In the genomic region with DNA sequence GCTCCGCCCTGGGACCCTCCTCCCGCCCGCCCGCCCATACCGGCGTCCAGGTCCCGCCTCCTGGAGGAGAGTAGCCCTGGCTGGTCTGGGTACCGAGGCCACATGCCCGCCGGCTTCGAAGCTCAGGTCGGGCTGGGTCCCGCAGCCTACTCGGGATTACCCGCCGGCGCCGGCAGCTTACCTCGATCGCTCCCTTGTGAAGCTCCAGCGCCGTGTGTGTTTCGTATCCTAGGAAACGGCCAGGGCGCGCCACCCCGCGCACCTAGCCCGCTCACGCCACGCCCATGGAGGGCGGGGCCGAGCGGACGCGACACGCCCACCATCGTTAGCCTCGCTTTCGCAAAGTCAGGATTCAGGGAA, we compare ENCODE assay signal across 7 mouse cellular contexts. TPM values are rescaled to one million over a fixed set of nuclear protein-coding genes. Genes with fewer than 3 reads are reported as not detected.
A peak's percentile ranks its signal among the peaks of the same experiment; 100 is the strongest.
DNase-seq lines count a peak whose midpoint lies in the region; ATAC-seq and TF ChIP-seq lines count a peak whose summit lies in the region.

A gene (minus strand): TSS at position 286 of the 360 bp plus-strand sequence.

- no peaks in the 10 kb centered on the region for H3K9me3 ChIP-seq in limb, embryonic 14.5 days (ENCODE audit: control insufficient read depth, low read length)
- no peaks in the 10 kb centered on the region for H3K9me3 ChIP-seq in midbrain, embryonic 16.5 days (replicated peaks; ENCODE audit: control insufficient read depth, low read length, poor library complexity, severe bottlenecking)

- no peak for TF ChIP-seq POLR2A in limb, embryonic 14.5 days (IDR thresholded peaks at IDR 0.05; ENCODE audit: borderline replicate concordance, extremely low read depth, insufficient read depth, insufficient read length)

- peak; percentile 76 for DNase-seq in adrenal gland, postnatal 10 days
- peak; percentile 52 to 75 for DNase-seq in cerebellum, postnatal 25 days
- DNase-seq in frontal cortex, postnatal 36 days (ENCODE audit: low spot score in 2 of 2), result peak; percentile 68 to 77
- peak; percentile 73 for DNase-seq in kidney, adult 9 months
- DNase-seq in limb, embryonic 14.5 days (ENCODE audit: low spot score), result peak; percentile 75
- peak; percentile 18 to 31 for DNase-seq in spleen, postnatal 14 days (ENCODE audit: low spot score in 2 of 2)

- peak within 1 kb of the TSS; percentile 84 for H3K4me2 ChIP-seq in limb, embryonic 14.5 days (replicated peaks; ENCODE audit: low read depth, low read length, severe bottlenecking)
- H3K4me2 ChIP-seq in midbrain, embryonic 16.5 days (ENCODE audit: low read length), result peak within 1 kb of the TSS; percentile 86

- H3K27me3 ChIP-seq in limb, embryonic 14.5 days (ENCODE audit: control insufficient read depth, insufficient read depth, low read length), result 0 out of 2 replicates have a peak, but pooled peaks cover 8% of the 10 kb centered on the region
- peaks cover 6% of the 10 kb centered on the region for H3K27me3 ChIP-seq in midbrain, embryonic 16.5 days (ENCODE audit: control insufficient read depth, insufficient read depth, low read depth, low read length)

- H3K4me3 ChIP-seq in limb, embryonic 14.5 days (replicated peaks; ENCODE audit: low read length), result peak within 1 kb of the TSS; percentile 50
- H3K4me3 ChIP-seq in midbrain, embryonic 16.5 days (ENCODE audit: low read depth, low read length), result peak within 1 kb of the TSS; percentile 60

- no peak within 1 kb of the TSS for H3K27ac ChIP-seq in limb, embryonic 14.5 days (replicated peaks; ENCODE audit: low read depth, low read length)
- 0 out of 2 replicates have a peak within 1 kb of the TSS, but pooled peaks have one; percentile 9 for H3K27ac ChIP-seq in midbrain, embryonic 16.5 days (ENCODE audit: low read length)

- ATAC-seq in limb, embryonic 14.5 days (ENCODE audit: low FRiP score, low read depth), result peak; percentile 92
- ATAC-seq in midbrain, embryonic 16.5 days, result peak; percentile 95

- no peaks in the 10 kb centered on the region for H3K36me3 ChIP-seq in limb, embryonic 14.5 days (ENCODE audit: control insufficient read depth, insufficient read depth, low read length)
- H3K36me3 ChIP-seq in midbrain, embryonic 16.5 days (ENCODE audit: control insufficient read depth, insufficient read depth, low read length), result no peaks in the 10 kb centered on the region

- under 1% methylated on average over 35 of the region's 40 CpGs for WGBS in limb, embryonic 14.5 days
- under 1% methylated on average over 34 of the region's 40 CpGs for WGBS in midbrain, embryonic 16.5 days

- peaks cover 9% of the 10 kb centered on the region; the same call in 1 of the 2 replicates for H3K4me1 ChIP-seq in limb, embryonic 14.5 days (ENCODE audit: control insufficient read depth, insufficient read depth, low read length)
- H3K4me1 ChIP-seq in midbrain, embryonic 16.5 days (ENCODE audit: control insufficient read depth, insufficient read depth, low read length), result peaks cover 2% of the 10 kb centered on the region; the same call in 1 of the 2 replicates

- H3K9ac ChIP-seq in limb, embryonic 14.5 days (ENCODE audit: low read depth, low read length, severe bottlenecking), result peak within 1 kb of the TSS; percentile 60
- H3K9ac ChIP-seq in midbrain, embryonic 16.5 days (ENCODE audit: low read depth, low read length), result peak within 1 kb of the TSS; percentile 61

RNA-seq across cellular contexts. Expression of the gene that starts here (rescaled TPM):
- total RNA-seq in adrenal gland, postnatal 10 days (2021), result under 1 TPM in 1 of 2 experiments, not detected in 1; 0.12 TPM
- polyA plus RNA-seq in limb, embryonic 14.5 days (2012; rRNA removed), result 0.64 and 0.79 TPM in 2 replicates
- polyA plus RNA-seq in limb, embryonic 14.5 days (2014; fragmentation: Nextera tagmentation; extraction: Ambion mirVana), result 0.23 and 0.46 TPM in 2 replicates
- polyA plus RNA-seq in midbrain, embryonic 16.5 days (2015; fragmentation: Nextera tagmentation; extraction: Ambion mirVana), result 2.7 TPM in 2 replicates

Comparison
In these comparisons a context has a peak if more than half of its experiments do, and no peak if none do; other contexts are left out.
1. Peak in DNase-seq in adrenal gland, postnatal 10 days; RNA of the gene not detected or under 1 TPM.
2. Peak in DNase-seq, ATAC-seq, H3K4me3 ChIP-seq, H3K9ac ChIP-seq and H3K4me2 ChIP-seq in limb, embryonic 14.5 days; RNA of the gene not detected or under 1 TPM.
3. DNase-seq: peak in every context shown above with its lines; median percentile 76 in adrenal gland, postnatal 10 days; 75 in limb, embryonic 14.5 days; 73 in kidney, adult 9 months; 72 in frontal cortex, postnatal 36 days; 64 in cerebellum, postnatal 25 days; 24 in spleen, postnatal 14 days.